Mouse (Mus musculus): ENCODE measurements around the gene Jtb. TPM values are rescaled to one million over a fixed set of nuclear protein-coding genes. Genes with fewer than 3 reads are reported as not detected.
"Not testable (repeated sequence)": the region's sequence is repeated elsewhere in the genome, so short reads cannot be mapped to it uniquely, and the experiment has no call there.

Gene Jtb
- polyA plus RNA-seq, 1 experiment from 2014 or later, result 131 TPM

DNA sequence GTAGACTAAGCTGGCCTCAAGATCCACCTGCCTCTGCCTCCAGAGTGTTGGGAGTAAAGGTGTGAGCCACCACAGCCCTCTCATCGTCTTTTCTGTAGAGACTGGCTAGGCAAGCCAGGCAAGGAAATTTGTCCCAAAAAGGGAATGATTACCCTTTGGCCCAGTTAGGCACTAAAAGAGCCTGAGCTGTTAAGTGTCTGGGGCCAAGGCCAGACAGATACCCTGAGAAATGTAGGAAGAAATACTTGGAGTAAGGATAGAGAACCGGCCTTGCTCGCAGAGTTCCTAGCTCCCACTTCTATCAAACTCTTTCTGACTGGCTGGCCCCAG is 16.2 kb downstream of the Jtb start:
- 3% methylated on average over 3 of the region's 3 CpGs for WGBS
- peak overlapping the region; percentile 86 for H3K9ac ChIP-seq (ENCODE audit: low read length)
- H3K9me3 ChIP-seq (ENCODE audit: control insufficient read depth, low read length), result no peaks in the 10 kb centered on the region
- TF ChIP-seq EP300 (optimal IDR thresholded peaks at IDR 0.05) (no peak), CTCF (IDR thresholded peaks at IDR 0.05; ENCODE audit: low read depth) (no peak)
- H3K27ac ChIP-seq (replicated peaks), result peak overlapping the region; percentile 98
- peaks cover 11% of the 10 kb centered on the region for H3K36me3 ChIP-seq (ENCODE audit: control insufficient read depth, insufficient read depth, low read length)
- H3K4me2 ChIP-seq (replicated peaks; ENCODE audit: low read depth), result peak overlapping the region; percentile 70
- H3K4me3 ChIP-seq (ENCODE audit: low read depth, low read length), result peak overlapping the region; percentile 78
- peaks cover 6% of the 10 kb centered on the region; the same call in 1 of the 2 replicates for H3K4me1 ChIP-seq (replicated peaks; ENCODE audit: control insufficient read depth, insufficient read depth)
- DNase-seq (ENCODE audit: low spot score) (no peak), ATAC-seq (ENCODE audit: low FRiP score, low TSS enrichment) (no peak)
- no peaks in the 10 kb centered on the region for H3K27me3 ChIP-seq (ENCODE audit: control insufficient read depth, insufficient read depth, low read length)

DNA sequence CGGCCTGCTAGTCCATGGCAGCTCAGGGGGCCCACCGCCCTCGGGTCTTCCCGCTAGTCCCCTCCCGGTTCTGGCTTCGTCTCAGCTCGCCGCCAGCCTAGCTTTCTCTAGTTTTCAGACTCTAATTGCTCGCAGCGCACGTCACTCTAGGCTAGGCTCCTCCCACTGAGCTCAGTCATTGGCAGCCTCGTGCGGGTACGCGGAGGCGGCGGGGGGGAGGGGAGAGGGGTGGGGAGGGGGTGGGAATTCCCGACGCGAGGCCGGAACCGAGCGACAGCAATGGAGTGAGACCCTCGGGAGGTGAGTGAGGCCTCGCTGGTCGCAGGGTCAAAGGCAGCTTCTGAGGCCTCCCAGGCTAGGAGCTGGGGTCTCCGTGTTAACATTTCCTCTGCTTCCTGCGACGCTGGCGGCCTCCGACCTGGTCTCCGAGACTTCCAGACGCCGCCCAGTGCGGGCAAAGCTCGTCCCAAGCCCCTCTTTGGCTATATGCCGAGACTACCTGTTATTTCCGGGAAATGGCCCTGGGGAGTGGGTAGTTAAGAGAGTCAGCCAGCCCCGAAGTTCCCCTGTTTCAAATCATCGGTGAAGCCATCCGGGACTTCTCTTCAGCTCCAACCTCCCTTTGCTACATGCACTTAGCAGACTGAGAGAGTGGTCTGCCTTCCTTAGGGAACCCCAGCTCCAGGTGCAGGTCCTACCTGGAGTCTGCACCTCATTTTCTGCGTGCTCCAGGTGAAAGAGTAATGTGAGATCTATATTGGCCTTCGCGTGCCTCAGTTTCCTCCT is 16.8 kb downstream of the Jtb start, which contains the start of gene Slc39a1:
TSS of gene Slc39a1 (plus strand) at position 213 of the 786 bp plus-strand sequence.
- ATAC-seq (ENCODE audit: low FRiP score, low TSS enrichment), result peak; percentile 92
- Histone ChIP-seq H3K4me2 (replicated peaks; ENCODE audit: low read depth) (peak within 1 kb of the TSS; percentile 70), H3K9me3 (ENCODE audit: control insufficient read depth, low read length) (no peaks in the 10 kb centered on the region), H3K27ac (replicated peaks) (peak within 1 kb of the TSS; percentile 98), H3K4me3 (ENCODE audit: low read depth, low read length) (peak within 1 kb of the TSS; percentile 78), H3K9ac (ENCODE audit: low read length) (peak within 1 kb of the TSS; percentile 86), H3K4me1 (replicated peaks; ENCODE audit: control insufficient read depth, insufficient read depth) (0 out of 2 replicates have a peak, but pooled peaks cover 2% of the 10 kb centered on the region), H3K36me3 (ENCODE audit: control insufficient read depth, insufficient read depth, low read length) (peaks cover 11% of the 10 kb centered on the region), H3K27me3 (ENCODE audit: control insufficient read depth, insufficient read depth, low read length) (no peaks in the 10 kb centered on the region)
- 0% methylated on average over 38 of the region's 44 CpGs for WGBS
- peak; percentile 94 for DNase-seq (ENCODE audit: low spot score)
- TF ChIP-seq CTCF (IDR thresholded peaks at IDR 0.05; ENCODE audit: low read depth), result no peak
- no peak for TF ChIP-seq EP300 (optimal IDR thresholded peaks at IDR 0.05)

DNA sequence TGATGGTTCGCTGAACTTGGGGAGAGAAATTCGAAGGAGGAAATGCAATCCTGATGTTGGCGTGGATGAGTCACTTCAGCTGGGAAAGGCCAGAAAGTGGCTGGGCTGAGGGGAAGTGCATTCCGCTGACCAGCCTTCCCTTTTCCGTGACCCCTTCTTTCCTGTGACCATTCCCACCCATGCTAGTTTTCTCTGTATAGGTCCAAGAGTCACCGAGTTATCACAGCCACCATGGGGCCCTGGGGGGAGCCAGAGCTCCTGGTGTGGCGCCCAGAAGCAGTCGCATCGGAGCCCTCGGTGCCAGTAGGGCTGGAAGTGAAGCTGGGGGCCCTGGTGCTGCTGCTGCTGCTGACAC is 17.3 kb downstream of the Jtb start:
- 0 out of 2 replicates have a peak, but pooled peaks have one; percentile 25 for ATAC-seq (ENCODE audit: low FRiP score, low TSS enrichment)
- under 1% methylated on average over 10 of the region's 10 CpGs for WGBS
- peak overlapping the region; percentile 86 for H3K9ac ChIP-seq (ENCODE audit: low read length)
- H3K4me2 ChIP-seq (replicated peaks; ENCODE audit: low read depth), result peak overlapping the region; percentile 70
- no peaks in the 10 kb centered on the region for H3K9me3 ChIP-seq (ENCODE audit: control insufficient read depth, low read length)
- peak overlapping the region; percentile 98 for H3K27ac ChIP-seq (replicated peaks)
- H3K36me3 ChIP-seq (ENCODE audit: control insufficient read depth, insufficient read depth, low read length), result peaks cover 11% of the 10 kb centered on the region
- H3K4me3 ChIP-seq (ENCODE audit: low read depth, low read length), result peak overlapping the region; percentile 78
- no peak for TF ChIP-seq CTCF (IDR thresholded peaks at IDR 0.05; ENCODE audit: low read depth)
- TF ChIP-seq EP300 (optimal IDR thresholded peaks at IDR 0.05), result no peak
- 0 out of 2 replicates have a peak, but pooled peaks cover under 1% of the 10 kb centered on the region for H3K4me1 ChIP-seq (replicated peaks; ENCODE audit: control insufficient read depth, insufficient read depth)
- DNase-seq (ENCODE audit: low spot score), result peak; percentile 62
- H3K27me3 ChIP-seq (ENCODE audit: control insufficient read depth, insufficient read depth, low read length), result no peaks in the 10 kb centered on the region

DNA sequence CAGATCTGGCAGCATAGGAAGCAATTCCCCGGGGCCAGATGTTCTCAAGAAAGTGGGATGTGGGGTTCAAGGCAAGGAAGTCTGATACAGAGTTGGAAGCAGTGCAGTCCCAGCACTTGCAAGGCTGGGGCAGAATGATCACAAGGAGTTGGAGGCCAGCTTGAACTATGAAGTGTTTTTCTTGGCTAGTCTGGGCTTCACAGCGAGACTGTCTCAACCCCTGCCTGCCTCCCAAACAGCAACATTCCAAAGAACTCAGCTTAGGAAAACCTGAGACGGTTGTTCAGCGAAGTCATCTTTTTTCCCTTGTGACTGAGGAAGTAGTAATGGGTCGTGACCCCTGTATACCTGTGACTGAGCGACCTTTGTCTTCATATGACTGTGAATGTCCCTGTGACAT is 19.4 kb downstream of the Jtb start:
- DNase-seq (ENCODE audit: low spot score), result no peak

DNA sequence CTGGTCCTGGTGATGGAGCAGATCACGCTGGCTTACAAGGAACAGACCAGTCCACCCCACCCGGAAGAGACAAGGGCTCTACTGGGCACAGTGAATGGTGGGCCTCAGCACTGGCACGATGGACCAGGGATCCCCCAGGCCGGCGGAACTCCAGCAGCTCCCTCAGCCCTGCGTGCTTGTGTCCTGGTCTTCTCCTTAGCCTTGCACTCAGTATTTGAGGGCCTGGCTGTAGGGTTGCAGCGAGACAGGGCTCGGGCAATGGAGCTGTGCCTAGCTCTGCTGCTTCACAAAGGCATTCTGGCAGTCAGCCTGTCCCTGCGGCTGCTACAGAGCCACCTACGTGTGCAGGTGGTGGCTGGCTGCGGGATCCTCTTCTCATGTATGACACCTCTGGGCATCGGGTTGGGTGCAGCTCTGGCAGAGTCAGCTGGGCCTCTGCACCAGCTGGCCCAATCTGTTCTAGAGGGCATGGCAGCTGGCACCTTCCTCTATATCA is 20.4 kb downstream of the Jtb start:
- not testable (repeated sequence) for H3K9ac ChIP-seq (ENCODE audit: low read length); H3K4me3 ChIP-seq (ENCODE audit: low read depth, low read length); DNase-seq (ENCODE audit: low spot score); H3K4me1 ChIP-seq (replicated peaks; ENCODE audit: control insufficient read depth, insufficient read depth); H3K27ac ChIP-seq (replicated peaks); H3K27me3 ChIP-seq (ENCODE audit: control insufficient read depth, insufficient read depth, low read length); H3K9me3 ChIP-seq (ENCODE audit: control insufficient read depth, low read length); H3K4me2 ChIP-seq (replicated peaks; ENCODE audit: low read depth); ATAC-seq (ENCODE audit: low FRiP score, low TSS enrichment)
- H3K36me3 ChIP-seq (ENCODE audit: control insufficient read depth, insufficient read depth, low read length), result peaks cover 11% of the 10 kb centered on the region
- 95% methylated on average over 8 of the region's 12 CpGs for WGBS

More for the DNA sequence above, 19.4 kb downstream of the Jtb start:
- ATAC-seq (ENCODE audit: low FRiP score, low TSS enrichment), result no peak
- Histone ChIP-seq H3K4me3 (ENCODE audit: low read depth, low read length) (no peak overlapping the region), H3K27ac (replicated peaks) (no peak overlapping the region), H3K36me3 (ENCODE audit: control insufficient read depth, insufficient read depth, low read length) (peaks cover 11% of the 10 kb centered on the region), H3K9ac (ENCODE audit: low read length) (no peak overlapping the region), H3K27me3 (ENCODE audit: control insufficient read depth, insufficient read depth, low read length) (no peaks in the 10 kb centered on the region), H3K4me1 (replicated peaks; ENCODE audit: control insufficient read depth, insufficient read depth) (0 out of 2 replicates have a peak, but pooled peaks cover 4% of the 10 kb centered on the region), H3K4me2 (replicated peaks; ENCODE audit: low read depth) (no peak overlapping the region), H3K9me3 (ENCODE audit: control insufficient read depth, low read length) (no peaks in the 10 kb centered on the region)
- TF ChIP-seq CTCF (IDR thresholded peaks at IDR 0.05; ENCODE audit: low read depth) (no peak), EP300 (optimal IDR thresholded peaks at IDR 0.05) (no peak)
- WGBS, result 79% methylated on average over 6 of the region's 6 CpGs

DNA sequence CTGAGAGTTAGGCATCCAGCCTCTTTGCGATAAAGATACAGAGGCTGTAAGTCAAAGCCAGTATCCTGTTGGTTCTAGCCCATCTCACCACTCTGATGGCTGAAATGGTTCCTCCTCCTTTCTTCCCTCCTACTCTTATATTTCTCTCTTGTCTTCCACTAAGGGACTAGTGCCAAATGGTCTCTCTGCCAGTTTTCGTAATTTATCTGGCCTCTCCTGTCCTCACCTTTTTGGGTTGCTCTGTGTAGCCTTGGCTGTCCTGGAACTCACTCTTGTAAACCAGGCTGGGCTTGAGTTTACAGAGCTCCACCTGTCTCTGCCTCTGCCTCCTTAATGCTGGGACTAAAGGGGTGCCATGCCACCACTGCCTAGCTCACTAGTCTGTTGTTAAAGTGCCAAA is 21.3 kb downstream of the Jtb start:
- not testable (repeated sequence) for ATAC-seq (ENCODE audit: low FRiP score, low TSS enrichment); DNase-seq (ENCODE audit: low spot score); H3K4me2 ChIP-seq (replicated peaks; ENCODE audit: low read depth); H3K27me3 ChIP-seq (ENCODE audit: control insufficient read depth, insufficient read depth, low read length); H3K4me1 ChIP-seq (replicated peaks; ENCODE audit: control insufficient read depth, insufficient read depth); H3K9me3 ChIP-seq (ENCODE audit: control insufficient read depth, low read length); H3K27ac ChIP-seq (replicated peaks); H3K9ac ChIP-seq (ENCODE audit: low read length); H3K4me3 ChIP-seq (ENCODE audit: low read depth, low read length)
- 91% methylated on average over 2 of the region's 2 CpGs for WGBS
- H3K36me3 ChIP-seq (ENCODE audit: control insufficient read depth, insufficient read depth, low read length), result peaks cover 11% of the 10 kb centered on the region

DNA sequence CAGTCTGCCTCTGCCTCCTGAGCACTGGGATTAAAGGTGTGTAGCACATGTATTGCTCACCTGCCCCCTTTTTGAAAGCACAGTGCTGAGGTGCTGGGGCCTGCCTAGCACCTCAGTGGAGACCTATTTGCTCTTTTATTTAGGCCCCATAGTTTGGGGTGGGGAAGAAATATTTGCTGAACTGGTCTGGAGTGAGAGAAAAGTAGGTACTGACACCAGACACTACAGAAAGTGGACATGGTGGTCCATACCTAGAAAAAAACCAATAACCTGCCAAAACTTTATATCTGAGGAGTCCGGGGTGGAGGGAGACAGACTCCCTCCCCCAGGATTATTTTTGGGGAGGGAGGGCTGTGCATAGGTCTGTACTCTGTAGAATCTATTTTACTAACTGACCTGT is 21.8 kb downstream of the Jtb start:
- DNase-seq (ENCODE audit: low spot score); H3K9ac ChIP-seq (ENCODE audit: low read length); H3K4me3 ChIP-seq (ENCODE audit: low read depth, low read length); H3K9me3 ChIP-seq (ENCODE audit: control insufficient read depth, low read length); H3K4me1 ChIP-seq (replicated peaks; ENCODE audit: control insufficient read depth, insufficient read depth); ATAC-seq (ENCODE audit: low FRiP score, low TSS enrichment); H3K4me2 ChIP-seq (replicated peaks; ENCODE audit: low read depth); H3K27ac ChIP-seq (replicated peaks); H3K27me3 ChIP-seq (ENCODE audit: control insufficient read depth, insufficient read depth, low read length): not testable (repeated sequence)
- 75% methylated on average over 1 of the region's 1 CpGs for WGBS
- H3K36me3 ChIP-seq (ENCODE audit: control insufficient read depth, insufficient read depth, low read length), result peaks cover 11% of the 10 kb centered on the region

Measured in stomach, postnatal 0 days (tissue).